Mouse (Mus musculus) retina, adult 2 months (tissue): Measurements from ENCODE around the gene Slc12a8.
"Not testable (repeated sequence)": the region's sequence is repeated elsewhere in the genome, so short reads cannot be mapped to it uniquely, and the experiment has no call there.

Source experiments
- DNase-seq: peaks from one replicate; pipeline ENCODE4 v3.0.0-alpha.2; 2012; ENCODE audit warnings: low read depth, low spot score

The Slc12a8 gene

DNA sequence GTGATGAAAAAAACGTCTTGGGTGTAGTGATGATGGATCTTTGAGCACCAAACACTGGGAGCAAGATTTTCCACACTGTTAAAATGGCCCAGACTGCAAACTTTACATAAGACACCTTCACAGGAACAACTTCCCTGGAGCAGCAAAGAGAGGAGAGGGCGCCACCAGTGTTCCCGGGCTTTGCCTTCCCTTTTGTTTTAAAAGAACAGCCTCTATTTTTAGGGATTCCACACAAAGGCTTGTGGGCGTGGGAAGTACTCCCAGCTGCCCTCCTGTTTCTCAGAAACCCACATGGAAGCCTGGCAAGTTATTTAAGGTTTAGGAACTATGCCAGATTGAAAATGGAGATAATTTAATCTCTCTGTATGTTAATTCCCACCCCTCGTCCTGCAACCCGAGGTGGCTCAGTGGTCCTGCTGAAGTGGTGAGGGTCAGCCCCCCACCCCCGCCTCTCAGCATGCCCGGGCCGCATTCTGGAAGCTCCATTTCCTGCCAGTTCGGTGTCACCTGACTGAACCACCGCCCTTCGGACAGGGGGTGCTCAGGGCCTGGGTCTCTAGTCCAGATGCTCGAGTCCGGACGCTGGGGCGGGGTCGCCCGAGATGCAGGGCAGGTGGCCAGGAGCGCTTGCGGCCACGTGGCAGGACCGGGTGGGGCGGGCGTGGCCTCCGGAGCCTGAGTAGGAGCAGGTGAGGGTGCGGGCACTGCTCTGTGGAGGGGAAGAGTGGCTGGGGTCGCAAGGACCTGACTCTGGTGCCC is at the start of gene Slc12a8:
Slc12a8 (plus strand) TSS at position 522 of the 759 bp plus-strand sequence.
- no peak for DNase-seq

DNA sequence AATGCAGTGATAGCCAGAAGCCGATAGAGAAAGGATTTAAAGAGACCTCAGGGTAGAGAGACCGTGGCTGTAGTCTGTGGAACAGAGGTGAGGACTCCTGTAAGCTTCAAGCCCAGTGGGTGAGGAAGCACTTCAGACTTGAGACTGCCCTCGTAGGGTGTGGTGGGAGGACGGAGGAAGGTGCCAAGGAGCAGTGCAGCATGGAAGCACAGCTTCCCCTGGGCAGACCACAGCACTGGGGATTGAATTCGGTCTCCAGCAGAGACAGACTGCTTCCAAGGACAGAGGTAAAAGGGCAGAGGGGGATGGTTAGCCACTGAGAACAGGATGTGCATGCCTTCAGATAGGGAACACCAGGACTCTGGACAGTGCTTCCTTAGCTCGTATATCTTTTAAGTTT is 49.7 kb upstream of the Slc12a8 start:
- DNase-seq = no peak

DNA sequence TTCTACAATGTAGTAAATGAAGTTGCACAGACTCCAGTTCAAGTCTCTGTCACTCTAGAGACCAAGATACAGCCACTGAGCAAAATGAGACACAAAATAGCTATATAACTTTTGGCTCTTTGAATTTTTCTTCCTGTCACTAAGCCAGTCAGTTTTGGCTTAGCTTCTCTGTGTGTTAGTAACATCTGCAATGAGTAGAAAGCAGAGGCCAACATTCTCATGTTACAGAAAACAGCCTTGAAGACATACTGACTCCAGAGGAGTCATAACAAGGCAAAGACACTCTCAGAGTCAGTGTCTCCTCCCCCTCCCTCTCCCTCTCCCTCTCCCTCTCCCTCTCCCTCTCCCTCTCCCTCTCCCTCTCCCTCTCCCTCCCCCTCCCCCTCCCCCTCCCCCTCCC is 47.2 kb upstream of the Slc12a8 start:
- DNase-seq = no peak

DNA sequence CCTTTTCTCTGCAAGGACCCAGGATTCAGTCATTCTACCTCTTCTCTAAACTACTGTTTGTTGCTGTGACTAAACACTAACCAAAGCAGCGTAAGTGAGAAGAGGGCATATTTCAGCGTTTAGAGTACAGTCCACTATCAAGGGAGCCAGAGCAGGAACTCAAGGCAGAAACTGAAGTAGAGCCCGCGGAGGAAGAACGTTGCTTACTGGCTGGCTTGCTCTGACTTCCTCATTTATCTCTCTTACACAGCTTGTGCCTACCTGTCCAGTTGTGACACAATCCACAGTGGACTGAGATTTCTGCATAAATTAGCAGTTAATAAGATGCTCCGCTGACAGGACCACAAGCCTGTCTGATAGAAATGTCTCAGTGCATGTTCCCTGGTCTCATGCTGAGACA is 42.7 kb upstream of the Slc12a8 start:
- DNase-seq = no peak

DNA sequence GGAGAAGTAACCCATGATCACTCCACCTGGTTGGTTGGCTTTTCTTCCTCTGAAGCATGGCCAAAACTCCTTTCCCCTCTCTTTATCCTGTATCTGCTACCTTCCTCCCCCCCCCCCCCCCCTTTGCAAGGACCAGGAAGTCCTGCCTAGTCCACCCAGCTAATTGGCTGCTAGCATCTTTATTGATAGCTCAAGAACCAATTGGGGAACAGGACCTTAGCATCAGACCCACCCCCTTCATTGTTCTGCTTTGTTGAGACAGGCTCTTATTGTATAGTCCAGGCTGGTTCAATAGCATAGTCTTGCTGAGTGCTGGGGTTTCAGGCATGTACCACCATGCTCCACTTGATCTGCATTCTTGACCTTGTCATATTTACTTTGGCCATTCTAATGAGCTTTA is 37.2 kb upstream of the Slc12a8 start:
- no peak for DNase-seq

DNA sequence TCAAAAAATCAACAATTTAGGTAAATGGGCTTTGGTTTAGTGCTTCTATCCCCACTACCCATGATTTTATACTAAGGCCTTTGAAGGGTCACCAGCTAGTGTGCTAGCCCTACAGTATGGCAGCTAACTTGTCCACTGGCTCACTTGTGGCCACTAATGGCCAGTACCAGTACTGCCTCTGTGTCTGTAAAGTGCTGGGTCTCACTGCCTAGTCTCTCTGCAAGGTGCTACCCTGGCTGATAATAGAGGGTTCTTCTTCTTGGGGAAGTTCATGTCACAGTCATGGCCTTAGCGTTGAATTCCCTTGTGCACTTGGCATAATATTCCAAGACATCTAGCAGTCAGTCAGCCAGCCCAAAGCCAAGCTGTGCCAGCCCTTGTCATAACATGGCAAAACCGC is 36.0 kb upstream of the Slc12a8 start:
- DNase-seq = no peak

DNA sequence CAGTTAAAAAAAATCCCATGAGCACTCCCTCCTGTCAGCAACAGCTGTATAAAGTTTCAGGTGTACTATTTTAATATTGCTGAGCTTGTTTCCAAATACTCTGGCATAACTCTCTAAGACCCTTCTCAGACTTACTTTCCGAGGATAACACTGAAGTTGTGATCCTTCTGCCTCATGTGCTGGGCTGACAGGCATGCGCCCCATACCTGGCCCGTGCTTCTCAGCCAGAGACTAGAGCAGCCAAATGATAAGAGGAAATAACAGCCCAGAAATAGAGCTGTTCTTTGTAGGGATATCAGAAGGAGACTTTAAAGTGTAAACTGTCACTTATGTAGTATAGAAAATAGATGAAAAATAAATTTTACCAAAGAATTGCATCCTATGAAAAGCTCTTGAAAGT is 34.8 kb upstream of the Slc12a8 start:
- no peak for DNase-seq

DNA sequence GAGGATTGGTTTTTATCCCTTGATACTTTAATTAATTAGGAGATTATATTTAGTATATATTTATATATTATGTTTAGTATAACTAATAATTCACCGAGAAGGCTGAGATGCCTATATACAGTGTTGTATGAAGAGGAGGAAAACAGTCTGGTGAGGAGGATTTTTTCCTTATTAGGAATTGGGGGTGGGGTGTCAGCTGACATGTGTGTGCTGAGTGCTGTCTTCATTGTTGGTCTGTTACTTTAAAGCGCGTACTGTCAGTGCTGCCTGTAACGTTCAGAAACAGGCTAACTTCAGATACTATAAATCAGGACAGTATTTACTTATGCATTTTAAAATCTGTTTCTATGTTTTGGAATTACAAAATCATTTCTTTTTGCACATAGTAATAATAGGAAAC is 29.4 kb upstream of the Slc12a8 start:
- DNase-seq = no peak

DNA sequence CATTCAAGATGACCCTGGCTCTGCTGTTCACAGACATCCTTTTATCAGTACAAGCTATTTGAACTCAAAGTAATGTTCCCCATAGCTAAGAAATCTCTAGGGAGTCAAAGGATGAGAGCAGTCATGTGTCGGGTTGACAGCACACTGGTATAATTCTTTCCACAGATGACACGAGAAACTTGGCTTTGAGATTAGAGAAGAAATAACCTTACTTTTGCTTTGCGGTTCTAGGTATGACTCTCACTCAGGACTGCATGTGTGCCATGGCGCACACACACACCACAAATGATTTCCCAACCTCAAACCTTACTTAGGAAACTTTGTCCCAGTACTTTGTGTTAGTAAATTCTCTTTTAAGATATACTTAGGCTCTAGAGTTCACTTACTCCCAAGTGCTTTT is 22.8 kb upstream of the Slc12a8 start:
- DNase-seq = no peak

DNA sequence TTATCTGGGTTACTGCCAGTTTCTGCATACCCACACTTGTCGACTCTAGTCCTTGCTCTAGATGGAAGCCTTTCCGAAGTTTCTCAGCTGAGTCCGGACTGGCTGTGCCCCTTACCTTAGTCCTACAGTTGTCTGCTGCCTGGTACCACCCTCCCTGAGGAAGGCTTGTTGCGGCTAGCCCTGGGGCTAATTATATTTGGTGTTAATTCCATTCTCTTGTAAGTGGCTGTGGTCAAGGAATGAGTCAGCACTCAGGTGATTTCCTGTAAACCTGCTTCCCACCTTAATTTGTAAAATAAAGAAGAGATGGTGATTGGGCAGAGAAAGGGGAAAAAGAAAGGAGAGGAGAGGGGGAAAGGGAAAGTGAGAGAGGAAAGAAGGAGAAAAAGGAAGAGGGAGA is 9.0 kb upstream of the Slc12a8 start:
- no peak for DNase-seq

DNA sequence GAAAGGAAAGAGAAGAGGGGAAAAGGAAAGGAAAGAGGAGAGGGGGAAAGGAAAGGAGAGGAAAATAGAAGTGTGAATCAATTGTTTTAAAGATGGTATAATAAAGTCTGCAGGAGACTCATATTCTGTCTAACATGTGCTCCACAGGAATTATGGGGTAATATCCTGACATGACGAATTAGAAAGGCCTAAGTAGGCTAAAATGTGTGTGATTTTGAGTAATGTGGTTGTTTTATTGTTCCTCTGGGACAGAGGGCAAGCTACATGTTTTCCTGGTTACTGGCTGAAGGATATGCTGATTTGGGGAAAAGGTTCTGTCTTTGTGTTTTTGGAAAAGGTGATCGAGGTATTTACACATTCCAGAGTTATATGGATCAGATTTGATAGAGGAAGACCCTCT is 7.9 kb upstream of the Slc12a8 start:
- not testable (repeated sequence) for DNase-seq

DNA sequence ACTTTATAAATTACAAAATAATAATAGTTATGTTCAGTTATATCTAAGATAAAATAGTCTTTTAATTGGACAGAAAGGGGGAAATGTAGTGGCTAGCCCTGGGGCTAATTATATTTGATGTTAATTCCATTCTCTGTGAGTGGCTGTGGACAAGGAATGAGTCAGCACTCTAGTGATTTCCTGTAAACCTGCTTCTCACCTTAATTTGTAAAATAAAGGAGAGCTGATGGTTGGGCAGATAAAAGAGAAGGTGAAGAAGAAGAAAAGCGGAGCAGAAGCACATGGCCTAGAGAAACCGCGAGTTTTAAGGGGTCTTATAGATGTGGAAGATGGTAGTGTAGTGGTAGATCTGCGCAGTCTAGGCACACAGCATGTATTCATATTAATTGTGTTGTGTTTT is 6.3 kb upstream of the Slc12a8 start:
- DNase-seq = not testable (repeated sequence)

DNA sequence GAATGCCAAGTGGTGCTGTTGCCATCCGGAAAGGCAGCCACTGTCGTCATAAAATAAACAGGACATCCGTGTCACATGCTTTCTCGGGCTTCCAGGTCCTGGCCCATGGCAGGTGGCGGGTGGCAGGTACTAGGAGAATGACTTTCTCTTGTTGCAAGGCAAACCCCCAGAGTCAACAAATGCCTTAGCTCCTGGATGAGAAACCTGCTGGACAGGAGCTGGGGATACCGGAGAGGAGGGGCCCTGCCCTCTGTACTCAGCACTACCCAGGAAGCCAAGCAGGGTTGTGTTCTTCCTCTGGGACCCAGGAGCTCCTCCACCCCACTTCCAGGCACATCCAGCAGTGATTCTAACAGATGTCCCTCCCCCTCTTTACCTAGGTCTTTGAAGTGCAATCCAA is 4.6 kb upstream of the Slc12a8 start:
- DNase-seq = no peak

DNA sequence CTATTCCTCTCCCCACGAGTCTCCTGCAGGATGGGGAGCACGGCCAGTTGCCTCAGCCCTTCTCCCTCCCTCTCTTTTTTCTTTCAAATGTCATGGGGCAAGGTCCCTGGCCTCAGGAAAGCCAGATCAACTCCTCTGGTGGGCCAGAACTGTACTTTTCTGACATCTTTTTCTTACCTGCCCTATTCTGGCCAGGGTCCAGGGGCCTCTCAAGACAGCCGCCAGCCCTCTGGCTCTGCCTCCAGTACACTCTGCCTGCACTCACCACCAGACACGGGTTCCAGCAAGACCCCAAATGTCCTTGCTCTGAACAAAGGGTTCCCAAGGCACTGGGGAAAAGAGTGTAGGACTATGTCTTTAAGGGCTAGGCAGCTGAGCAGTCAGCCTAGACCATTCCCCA is 499 bp downstream of the Slc12a8 start:
- no peak for DNase-seq

DNA sequence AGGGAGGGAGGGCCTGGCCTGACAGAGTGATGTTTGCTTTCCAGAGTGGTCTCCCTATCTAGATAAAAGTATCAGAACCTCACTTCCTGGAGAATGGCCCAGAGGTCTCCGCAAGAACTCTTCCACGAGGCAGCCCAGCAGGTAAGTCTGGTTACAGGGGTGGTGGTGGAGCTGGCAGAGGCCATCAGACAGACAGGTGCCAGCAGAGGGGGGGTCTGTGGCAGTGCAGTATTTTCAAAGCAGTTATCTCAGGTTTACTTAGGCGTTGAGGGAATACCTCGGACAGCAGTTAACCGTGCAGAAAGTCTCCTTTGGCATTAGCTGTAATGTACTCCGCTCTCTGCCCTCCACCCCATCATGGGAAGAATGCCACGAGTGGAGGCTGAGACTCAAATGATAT is 1.1 kb downstream of the Slc12a8 start:
- DNase-seq = no peak

DNA sequence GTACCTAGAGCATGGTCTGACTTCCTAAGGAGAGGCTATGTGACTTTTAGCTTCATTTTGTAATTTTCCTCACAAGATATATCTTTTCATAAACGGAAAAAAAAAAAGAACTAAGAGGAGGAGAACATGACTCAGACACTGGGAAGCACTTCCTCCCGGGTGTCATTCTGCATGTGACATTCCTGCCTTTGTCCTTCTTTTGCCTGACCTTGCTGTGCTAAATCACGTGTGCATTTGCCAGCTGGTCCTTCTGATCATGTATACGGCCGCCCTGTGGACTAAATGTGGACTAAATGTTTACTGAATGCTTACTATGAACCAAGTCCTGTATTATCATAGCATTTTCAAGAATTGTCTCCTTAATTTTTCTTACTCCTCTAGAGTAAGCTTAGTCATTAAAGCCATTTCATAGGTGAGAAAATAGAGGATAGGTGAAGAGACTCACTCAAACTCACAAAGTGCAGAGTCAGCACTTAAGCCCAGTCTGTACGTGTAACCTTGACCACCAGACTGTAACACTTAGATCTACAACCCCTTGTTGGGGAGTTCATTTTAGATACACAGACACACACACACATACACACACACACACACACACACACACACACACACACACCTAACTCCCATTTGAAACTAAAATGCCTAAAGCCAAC is 2.9 kb downstream of the Slc12a8 start:
- no peak for DNase-seq

DNA sequence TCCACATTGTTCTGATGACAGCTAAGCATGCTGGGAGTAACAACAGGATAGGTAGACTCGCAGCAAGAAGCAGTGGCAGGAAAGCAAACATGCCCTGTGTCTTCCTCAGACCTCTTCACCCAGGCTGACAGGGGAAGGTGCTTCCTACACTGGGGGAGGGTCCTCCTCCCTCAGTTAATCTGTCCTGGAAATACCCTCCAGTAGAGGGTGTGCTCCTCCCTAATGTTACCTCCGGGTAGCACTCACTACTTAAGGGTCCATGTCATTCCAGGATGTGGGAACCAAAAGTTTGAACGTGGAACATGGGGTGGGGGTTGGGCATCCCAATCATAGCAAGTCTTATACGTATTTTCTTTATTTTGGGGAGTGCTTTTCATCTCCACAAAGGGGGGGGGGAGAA is 5.4 kb downstream of the Slc12a8 start:
- no peak for DNase-seq

DNA sequence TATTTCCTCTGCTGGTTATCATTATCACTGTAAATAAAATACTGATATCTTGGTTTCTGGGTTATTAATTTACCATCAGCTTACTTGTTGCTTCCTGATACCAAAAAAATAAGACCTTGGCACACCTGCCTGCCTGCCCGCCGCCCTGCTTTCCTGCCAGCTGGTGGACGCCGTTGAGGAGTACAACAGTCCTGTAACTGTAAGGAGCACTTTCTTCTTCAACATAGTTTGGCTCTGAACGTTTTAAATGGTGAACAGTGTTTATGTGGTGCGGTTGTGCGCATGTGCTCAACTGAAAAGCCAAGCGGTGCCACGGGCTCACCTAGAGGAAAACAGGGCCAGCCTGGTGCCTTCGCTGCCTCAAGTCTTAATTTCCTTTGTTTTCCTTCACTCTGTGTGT is 6.4 kb downstream of the Slc12a8 start:
- no peak for DNase-seq

DNA sequence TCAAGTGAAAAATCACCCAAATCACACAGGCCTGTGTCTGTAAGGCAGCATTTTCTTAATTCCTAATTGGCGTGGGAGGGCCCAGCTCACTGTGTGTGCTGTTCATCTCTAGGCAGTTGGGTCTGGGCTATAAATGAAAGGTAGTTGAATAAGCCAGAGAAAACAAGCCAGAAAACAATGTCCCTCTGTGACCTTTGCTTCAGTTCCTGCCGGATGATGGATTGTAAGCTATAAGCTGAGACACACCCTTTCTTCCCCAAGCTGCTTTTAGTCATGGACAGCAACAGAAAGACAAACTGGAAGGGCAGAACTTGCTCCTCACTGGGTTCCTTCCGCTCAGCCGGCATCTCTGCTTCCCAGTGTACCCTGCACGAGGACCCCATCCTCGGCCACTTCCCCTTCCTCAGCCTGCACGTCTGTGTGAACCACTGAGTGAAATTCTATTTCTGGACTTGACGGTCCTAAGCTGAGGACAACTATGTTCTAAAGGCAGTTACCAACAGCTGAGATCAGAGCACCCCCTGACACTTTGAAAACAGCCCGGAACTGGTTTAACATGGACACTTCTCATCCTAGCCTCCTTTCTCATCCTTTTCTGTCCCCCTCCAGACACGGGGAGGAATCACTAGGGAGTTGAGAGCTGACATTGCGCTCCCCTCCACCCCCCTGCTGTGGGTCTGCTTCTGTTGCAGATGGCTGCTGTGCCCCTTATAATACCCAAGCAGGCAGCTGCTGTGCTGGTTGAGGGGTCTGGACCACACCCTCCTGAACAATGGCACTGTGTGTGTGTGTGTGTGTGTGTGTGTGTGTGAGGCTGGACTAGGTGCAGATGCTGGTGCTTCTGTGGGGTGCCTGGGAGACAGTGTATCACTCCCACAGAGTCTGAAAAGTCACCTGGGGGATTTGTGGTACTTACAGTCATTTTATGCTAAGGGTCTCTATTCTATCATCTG is 12.7 kb downstream of the Slc12a8 start:
- DNase-seq = no peak

DNA sequence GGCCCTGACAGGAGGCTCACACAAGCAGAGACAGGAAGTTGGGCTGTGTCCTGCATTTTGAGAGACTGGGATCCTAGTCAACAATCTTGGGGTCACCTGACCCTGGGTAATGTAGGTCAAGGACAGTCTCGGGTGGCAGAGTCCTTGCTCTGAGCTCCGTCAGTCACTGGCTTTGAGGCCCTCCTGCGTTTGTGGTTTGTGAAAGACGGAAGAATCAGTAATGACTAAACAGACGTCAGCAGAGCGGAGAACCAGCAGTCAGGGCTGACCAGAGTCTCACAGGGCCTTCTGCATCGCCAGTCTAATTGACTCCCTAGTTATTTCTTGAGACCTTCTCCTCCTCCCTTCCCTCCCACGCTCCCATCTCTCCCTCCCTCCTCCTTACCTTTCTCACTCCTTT is 14.1 kb downstream of the Slc12a8 start:
- no peak for DNase-seq

DNA sequence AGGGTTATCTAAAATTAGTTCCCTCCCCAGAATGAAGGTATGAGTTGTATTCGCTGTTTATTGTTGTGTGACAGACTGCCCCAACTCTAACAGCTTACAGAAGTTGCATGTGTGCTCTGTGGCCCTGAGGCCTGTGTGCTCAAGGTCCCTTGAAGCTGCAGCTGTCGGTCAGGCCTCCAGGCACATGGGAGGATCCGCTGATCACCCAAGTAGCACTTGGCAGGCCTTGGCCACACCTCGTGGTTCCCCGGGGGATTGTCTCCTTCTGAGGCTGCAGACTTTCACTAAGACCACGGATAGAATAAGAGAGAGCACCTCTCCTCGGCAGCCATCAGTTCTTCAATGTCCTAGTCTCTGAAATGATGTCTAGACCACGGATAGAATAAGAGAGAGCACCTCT is 19.3 kb downstream of the Slc12a8 start:
- DNase-seq = no peak

DNA sequence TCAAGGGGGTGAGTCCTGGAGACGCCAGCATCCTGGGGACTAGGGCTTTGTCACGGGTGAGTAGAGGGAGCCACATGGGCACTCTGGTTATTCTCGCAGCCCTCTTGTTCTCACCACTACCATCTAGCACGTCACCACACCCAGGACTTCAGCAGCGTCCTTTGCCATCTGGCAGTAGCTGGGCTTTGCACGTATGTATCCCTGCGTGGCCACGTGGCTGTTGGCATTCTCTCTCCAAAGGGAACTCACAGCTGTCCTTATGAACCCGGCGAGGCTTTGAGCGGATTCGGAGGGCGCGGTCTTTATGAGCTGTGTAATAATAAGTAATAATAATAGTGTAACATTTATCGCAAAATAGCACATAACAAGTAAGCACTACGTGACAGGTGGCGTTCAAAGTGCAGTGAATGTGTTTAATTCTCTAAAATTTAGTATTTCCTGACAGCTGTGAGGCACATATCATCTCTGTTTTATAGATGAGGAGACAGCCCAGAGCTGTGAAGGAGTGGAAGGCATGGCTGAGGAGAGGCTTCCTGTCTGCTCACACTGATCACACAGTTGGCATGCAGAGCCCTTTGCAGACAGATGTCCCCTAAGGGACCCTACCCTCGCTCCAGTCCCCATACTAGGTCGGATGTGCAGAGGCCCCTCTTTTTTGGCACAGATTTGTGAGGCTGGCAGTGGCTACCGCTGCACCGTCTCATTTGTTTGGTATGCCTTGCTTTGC is 20.5 kb downstream of the Slc12a8 start:
- DNase-seq = no peak
